Mouse (Mus musculus) telencephalon, adult 2 months (tissue): ENCODE results near the gene Pkd1l2.
A peak's percentile ranks its signal among the peaks of the same experiment; 100 is the strongest.

Experiments used
- DNase-seq: peaks from one replicate; pipeline ENCODE4 v3.0.0-alpha.2; 2011; ENCODE audit warnings: low read depth, low spot score

Gene Pkd1l2

GRCm38 (mm10) chr8:117085521-117085920, 3.3 kb upstream of the Pkd1l2 start:
- no peak for DNase-seq

DNA sequence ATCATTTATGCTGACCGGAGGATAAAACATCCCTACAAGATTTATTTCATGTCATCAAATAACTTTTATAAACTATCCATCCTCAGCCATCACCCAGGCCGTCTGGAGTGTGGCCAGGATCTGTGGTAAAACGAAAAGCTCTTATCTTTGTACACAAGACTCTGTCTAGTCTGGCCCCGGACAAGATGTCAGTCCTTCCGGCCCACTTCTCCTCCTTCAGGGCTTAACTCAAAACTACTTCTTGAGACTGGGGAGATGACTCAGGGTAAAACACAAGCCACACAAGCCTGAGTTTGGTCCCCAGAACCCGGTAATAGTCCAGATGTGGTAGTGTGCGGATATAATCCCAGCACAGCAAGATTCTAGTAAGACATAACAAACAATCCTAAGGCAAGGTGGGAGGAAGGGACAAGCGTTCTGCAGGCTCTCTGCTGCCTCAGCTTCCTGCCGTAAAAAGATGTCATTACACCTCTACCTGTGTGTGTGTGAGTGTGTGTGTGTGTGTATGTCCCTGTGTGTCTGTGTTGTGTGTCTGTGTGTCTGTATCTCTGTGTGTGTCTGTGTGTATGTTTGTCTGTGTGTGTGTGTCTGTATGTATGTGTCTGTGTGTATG, 804 bp upstream of the Pkd1l2 start:
- DNase-seq, result no peak

GRCm38 (mm10) chr8:117079652-117080051, 2.6 kb downstream of the Pkd1l2 start:
- DNase-seq, result no peak

GRCm38 (mm10) chr8:117078367-117078926, 3.8 kb downstream of the Pkd1l2 start:
- DNase-seq, result no peak

- no peak for DNase-seq
Observed at GRCm38 (mm10) chr8:117074350-117075182, 7.7 kb downstream of the Pkd1l2 start.

DNA sequence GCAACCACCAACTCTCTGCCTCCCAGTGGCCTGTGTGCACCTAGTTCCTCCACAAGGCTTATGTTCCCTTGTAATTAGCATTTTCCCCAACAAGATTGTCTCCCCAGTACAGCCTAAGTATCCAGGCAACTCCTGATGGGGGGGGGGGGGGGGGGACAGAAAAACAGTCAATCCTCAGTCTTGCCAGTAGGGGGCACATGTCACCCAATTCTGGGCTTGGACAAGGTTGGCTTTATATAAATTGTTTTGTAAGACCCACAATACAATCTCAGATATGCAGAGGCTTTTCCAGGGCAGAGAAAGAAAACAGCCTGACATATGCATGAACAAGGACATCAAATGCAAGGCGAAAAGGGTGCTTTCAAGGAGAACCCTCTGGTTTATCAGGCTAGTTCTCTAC, 12.5 kb downstream of the Pkd1l2 start:
- DNase-seq, result no peak

DNA sequence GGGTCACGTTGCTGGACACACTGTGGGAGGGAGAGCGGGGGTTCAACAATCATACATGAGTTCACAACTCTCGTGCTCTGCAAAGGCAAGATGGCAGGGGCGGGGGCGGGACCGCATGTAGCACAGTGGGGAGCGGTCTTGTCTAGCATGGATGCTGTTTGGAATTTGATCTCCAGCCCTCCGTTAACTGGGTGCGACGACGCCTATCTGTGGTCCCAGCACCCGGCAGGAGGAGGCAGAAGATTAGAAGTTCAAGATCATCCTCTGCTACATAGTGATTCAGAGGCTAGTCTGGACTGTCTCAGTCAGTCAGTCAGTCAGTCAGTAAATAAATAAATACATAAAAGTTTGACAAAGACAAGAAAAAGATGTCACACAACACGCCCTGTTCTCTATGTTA, 14.0 kb downstream of the Pkd1l2 start:
- DNase-seq, result no peak

GRCm38 (mm10) chr8:117067396-117067795, 14.9 kb downstream of the Pkd1l2 start:
- no peak for DNase-seq

DNA sequence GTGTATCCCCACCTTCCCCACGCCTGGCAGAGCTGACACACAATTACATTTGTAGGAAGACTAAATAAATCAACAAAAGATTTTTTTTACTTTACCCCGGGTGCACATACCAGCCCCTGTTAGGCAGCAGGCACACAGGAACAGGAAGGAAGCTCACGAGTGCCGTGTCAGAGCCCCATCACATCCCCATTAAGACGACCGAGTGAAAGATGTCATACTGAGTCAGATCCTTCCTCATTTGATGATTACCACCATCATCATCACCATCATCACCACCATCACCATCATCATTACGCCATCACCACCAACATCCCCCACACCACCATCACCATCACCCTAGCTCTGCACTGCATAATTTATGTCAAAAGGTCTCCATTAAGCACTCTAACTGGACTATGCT, 15.3 kb downstream of the Pkd1l2 start:
- no peak for DNase-seq

DNA sequence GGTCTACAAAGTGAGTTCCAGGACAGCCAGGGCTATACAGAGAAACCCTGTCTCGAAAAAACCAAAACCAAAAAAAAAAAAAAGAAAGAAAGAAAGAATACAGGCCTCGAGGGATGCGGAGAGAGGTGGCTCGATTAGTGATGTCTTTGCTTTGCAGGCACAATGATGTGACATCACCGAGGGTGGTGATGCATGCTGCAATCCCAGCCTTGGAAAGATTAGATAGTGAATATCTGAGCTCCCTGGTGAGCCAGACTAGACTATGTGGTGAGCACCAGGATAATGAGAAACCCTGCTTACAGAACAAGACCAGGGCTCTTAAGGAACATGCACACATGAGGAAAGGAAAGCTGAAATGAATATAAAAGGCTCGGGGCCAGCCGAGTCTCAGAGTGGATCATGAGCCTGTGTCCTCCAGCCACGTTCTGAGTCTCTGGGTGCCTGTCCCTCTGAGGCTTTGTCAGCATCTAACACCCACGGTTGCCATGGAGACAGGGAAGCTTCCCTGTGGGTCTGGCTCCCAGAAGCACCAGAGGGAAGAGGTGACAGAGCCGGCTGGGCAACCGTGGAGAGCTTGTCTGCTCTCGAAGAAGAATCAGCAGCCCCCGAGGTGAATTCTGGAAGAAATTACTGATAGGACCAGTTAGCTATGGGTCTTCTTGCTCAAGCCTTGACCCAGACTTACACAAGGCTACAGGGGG, 20.9 kb downstream of the Pkd1l2 start:
- peak; percentile 51 for DNase-seq

DNA sequence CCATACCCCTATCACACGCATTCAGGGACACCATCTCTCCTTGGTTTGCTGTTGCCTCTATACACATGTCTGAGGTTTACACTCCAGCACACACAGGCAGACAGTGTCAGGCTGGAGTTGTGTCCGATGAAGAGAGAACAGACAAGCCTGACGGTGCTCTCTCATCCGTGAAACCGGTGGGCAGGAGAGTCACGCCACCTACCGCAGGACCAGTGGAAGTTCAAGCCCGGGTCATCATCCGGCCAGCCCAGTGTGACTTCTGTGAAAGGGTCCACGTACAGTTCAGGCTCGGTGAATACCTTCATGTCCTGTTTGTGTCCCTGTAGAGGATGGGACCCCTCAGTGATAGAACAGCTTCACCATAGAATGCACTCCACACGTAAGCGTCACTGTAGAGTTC, 21.9 kb downstream of the Pkd1l2 start:
- no peak for DNase-seq

DNA sequence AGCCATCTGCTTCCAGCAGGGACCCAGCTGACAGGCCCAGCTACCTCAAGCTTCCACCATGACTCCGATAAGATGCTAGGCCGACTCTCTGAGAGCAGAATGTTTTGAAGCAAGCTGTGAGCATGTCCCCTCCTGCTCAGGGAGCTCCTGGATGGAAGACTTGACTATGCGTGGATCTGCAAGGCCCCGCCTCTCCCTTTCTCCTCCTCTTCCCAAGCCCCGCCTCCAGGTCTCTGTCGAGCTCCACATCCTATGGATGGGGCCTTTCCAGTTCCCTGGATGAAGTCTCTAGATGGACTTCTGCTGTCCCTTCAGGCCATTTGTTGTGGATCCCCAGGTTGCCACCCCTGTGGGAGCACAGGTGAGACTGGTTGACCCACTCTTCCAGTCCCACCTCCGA, 23.2 kb downstream of the Pkd1l2 start:
- no peak for DNase-seq

GRCm38 (mm10) chr8:117055097-117055496, 27.2 kb downstream of the Pkd1l2 start:
- DNase-seq, result no peak

GRCm38 (mm10) chr8:117054146-117054545, 28.1 kb downstream of the Pkd1l2 start:
- no peak for DNase-seq

GRCm38 (mm10) chr8:117053135-117054079, 28.8 kb downstream of the Pkd1l2 start:
- DNase-seq, result no peak

DNA sequence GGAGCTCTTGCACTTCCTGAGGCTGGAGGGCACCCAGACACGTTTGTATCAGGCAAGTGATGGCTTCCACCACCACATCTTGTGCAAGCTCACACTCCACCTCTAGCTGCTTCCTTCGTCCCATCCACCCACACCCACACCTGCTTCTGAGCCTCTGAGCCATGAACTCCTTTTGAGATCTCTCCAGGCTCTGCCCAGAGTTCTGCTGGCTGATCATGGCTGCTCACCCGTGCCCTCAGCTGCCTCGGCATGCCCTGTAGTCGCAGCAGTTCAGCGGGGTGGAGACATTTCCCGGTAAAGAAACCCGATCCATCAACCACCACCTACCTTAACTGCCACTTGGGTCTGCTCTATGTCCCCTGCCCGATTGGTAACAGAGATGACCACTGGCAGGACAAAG, 30.9 kb downstream of the Pkd1l2 start:
- no peak for DNase-seq

DNA sequence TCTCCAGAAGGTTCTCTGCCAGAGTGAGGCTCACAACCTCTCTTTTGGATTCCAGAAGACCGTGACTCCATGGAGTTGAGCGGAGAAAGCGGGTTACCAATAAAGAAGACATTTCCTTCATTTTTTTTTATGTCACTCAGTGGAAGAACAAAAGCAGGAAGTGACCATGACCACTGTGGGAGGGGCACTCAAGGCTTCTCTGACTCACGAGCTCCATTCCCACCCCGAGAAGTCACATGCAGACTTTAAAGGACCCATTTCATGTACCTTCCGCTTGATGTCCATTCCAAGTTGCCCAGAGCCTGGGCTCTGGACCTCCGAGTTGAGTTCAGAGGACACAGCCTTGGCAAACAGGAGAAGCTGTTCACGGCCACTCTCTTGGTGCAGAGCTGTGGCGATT, 31.5 kb downstream of the Pkd1l2 start:
- DNase-seq, result no peak

DNA sequence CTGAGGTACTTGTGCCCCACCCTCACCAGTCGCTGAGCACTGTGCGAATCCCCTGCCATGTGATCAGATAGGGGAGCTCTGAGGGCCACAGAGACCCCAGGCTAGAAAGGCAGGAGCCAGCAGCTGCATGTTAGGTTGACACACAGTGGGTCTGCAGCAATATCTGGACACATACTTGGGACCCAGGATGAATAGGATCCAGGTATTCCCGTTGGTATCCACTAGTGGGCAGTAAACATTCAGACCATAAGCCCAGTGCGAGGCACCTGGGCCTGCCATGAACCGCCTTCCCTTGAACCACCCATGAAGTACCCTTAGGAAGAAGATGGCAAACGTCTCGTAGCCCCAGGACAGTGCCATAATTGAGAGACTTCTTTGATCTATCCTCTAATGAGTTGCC, 32.8 kb downstream of the Pkd1l2 start:
- DNase-seq, result no peak

- no peak for DNase-seq
Observed at GRCm38 (mm10) chr8:117043584-117043983, 38.7 kb downstream of the Pkd1l2 start.

DNA sequence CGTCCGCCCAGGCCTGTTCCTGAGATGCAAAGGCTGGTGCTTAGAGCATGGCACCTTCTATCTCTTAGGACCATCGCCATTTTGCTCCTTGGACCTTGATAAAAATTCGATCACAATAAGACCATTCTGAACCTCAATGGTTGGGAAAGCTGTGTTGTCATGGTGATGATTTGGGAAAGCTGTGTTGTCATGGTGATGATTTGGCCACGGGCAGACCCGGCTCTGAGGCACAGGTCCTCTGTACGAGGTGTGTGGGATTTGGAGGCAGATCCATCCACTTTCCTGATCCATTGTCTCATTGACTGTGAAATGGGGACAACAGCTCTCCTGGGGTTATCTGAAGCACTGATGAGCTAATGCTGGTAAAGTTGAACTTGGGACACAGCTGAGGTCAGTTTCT, 42.4 kb downstream of the Pkd1l2 start:
- DNase-seq, result peak; percentile 10

DNA sequence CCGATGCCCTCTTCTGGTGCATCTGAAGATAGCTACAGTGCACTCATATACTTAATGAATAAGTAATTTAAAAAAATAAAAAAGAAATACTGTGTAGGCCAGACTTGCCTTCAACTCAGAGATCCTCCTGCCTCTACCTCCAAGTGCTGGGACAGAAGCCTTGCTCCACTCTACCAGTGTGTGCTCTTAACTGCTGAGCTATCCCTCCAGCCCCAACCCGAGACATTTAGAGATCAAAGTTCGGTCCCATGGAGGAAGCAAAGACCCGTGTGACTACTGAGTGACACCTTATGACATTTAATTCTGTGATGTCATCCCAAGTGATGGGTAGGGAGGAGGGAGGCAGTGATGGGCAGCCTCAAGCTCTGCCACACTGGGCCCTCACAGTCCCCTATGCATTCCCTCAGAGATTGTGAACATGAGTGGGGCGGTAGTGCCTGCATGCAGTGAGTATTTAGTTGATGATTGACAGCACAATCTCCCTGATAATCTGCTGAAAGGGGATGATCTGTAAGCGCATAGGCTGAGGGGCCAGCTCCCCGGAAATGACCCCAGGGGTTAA, 44.8 kb downstream of the Pkd1l2 start:
- DNase-seq, result no peak
